Mouse (Mus musculus): ENCODE data around the gene Snx10. TPM values are rescaled to one million over a fixed set of nuclear protein-coding genes. Genes with fewer than 3 reads are reported as not detected.
"Not testable (repeated sequence)": the region's sequence is repeated elsewhere in the genome, so short reads cannot be mapped to it uniquely, and the experiment has no call there.

Snx10 gene
- 1.7 and 2.4 TPM in 2 replicates for polyA plus RNA-seq (2012; rRNA removed)

DNA sequence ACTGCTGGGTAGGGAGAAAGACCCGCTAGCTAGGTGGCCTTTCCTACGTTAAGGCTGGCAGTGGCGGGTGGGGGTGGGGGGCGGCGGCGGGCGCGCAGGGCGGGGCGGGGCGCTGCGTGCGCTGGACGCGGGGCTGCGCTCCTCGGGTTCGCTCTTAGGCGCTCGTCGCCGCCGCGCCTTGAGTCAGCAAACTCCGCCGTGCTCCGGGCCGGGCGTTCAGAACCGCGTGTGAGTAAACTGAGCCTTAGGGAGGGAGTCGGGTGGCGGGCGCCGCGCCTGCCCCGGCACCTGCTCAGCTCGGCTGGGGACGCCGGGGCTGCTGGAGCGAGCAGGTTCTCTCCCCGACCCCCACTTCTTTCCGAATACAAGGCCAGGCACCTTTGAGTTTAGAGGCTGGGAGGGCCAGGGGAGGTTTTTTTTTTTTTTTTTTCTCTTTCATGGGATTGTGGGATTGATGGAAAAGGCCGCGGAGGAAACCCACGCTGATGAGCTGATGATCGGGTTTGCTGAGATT lies at the start of gene Snx10:
TSS of gene Snx10 (plus strand) at position 95 of the 514 bp plus-strand sequence.
- peak in 1 of 2 experiments; percentile 11 for DNase-seq (ENCODE audit: low read depth in 1 of 2, low spot score in 2 of 2)
- Histone ChIP-seq H3K27ac (ENCODE audit: insufficient read depth, low read length) (peak within 1 kb of the TSS; percentile 54), H3K4me3 (ENCODE audit: extremely low read depth, insufficient read depth, insufficient read length) (peak within 1 kb of the TSS; percentile 74), H3K4me1 (ENCODE audit: control insufficient read depth, insufficient read depth, insufficient read length) (no peaks in the 10 kb centered on the region; the same call in 1 of the 2 replicates), H3K36me3 (ENCODE audit: control insufficient read depth, insufficient read depth, low read length) (no peaks in the 10 kb centered on the region), H3K27me3 (ENCODE audit: control insufficient read depth, insufficient read depth, low read length) (peaks cover 4% of the 10 kb centered on the region; the same call in 1 of the 2 replicates)
- TF ChIP-seq CTCF (IDR thresholded peaks at IDR 0.05; ENCODE audit: extremely low read depth, insufficient read depth, insufficient read length, insufficient replicate concordance) = no peak
- no peak for TF ChIP-seq POLR2A (IDR thresholded peaks at IDR 0.05; ENCODE audit: low read depth, low read length)
- under 1% methylated on average over 47 of the region's 47 CpGs for WGBS

DNA sequence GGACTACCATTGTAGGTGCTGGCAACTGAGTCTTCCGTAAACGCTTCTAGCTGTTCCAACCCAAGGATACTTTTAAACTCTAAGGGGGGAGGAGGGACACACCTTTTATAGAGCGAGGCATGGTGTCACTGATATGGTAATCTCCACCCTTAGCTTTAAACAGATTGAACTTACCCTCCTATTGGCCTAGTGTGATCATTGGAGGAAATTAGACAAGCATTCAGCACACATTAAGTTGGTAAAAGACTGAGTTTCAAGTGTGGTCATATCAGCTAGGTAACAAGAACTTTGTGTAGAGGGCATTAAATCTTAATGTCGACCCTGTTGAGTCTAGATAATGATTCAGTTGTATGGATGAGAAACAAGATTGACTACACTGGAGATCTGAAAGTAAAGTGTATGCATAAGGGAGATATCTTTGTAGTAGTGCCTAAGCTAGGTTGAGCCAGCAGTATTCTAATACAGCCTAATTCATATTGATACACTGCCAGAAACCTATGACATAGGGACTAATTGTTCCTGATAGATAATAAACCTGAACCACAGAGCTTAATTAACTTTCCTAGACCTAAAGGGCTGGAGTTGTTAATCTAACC lies 44.5 kb upstream of the Snx10 start:
- DNase-seq (ENCODE audit: low read depth in 1 of 2, low spot score in 2 of 2) = no peak
- H3K4me1 ChIP-seq (ENCODE audit: control insufficient read depth, insufficient read depth, insufficient read length) = no peaks in the 10 kb centered on the region
- H3K27ac ChIP-seq (ENCODE audit: insufficient read depth, low read length) = no peak overlapping the region
- TF ChIP-seq CTCF (IDR thresholded peaks at IDR 0.05; ENCODE audit: extremely low read depth, insufficient read depth, insufficient read length, insufficient replicate concordance) (no peak), POLR2A (IDR thresholded peaks at IDR 0.05; ENCODE audit: low read depth, low read length) (no peak)
- H3K36me3 ChIP-seq (ENCODE audit: control insufficient read depth, insufficient read depth, low read length) = peaks cover 43% of the 10 kb centered on the region
- WGBS = 87% methylated on average over 4 of the region's 4 CpGs
- H3K27me3 ChIP-seq (ENCODE audit: control insufficient read depth, insufficient read depth, low read length) = no peaks in the 10 kb centered on the region
- no peak overlapping the region for H3K4me3 ChIP-seq (ENCODE audit: extremely low read depth, insufficient read depth, insufficient read length)

DNA sequence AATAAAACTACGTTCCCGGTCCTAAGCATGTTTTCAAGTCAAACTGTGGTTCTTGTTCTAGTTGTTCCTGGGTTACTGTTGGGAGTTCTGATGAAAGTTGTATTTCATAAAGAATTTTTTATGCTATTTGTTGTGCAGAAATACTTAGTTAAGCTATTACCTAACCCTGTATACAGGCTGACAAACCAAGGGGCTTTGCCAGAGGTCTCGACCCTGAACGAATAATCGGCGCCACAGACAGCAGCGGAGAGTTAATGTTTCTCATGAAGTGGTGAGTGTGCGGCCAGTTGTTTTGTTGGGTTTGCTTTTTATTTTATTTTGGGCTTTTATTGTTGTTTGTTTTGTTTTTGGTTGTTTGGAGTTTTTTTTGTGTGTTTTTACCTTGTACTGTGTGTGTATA lies 42.2 kb upstream of the Snx10 start:
- Histone ChIP-seq H3K4me1 (ENCODE audit: control insufficient read depth, insufficient read depth, insufficient read length) (no peaks in the 10 kb centered on the region), H3K36me3 (ENCODE audit: control insufficient read depth, insufficient read depth, low read length) (peaks cover 34% of the 10 kb centered on the region), H3K27ac (ENCODE audit: insufficient read depth, low read length) (no peak overlapping the region), H3K27me3 (ENCODE audit: control insufficient read depth, insufficient read depth, low read length) (no peaks in the 10 kb centered on the region), H3K4me3 (ENCODE audit: extremely low read depth, insufficient read depth, insufficient read length) (no peak overlapping the region)
- TF ChIP-seq POLR2A (IDR thresholded peaks at IDR 0.05; ENCODE audit: low read depth, low read length) (no peak), CTCF (IDR thresholded peaks at IDR 0.05; ENCODE audit: extremely low read depth, insufficient read depth, insufficient read length, insufficient replicate concordance) (no peak)
- DNase-seq (ENCODE audit: low read depth in 1 of 2, low spot score in 2 of 2) = no peak
- 95% methylated on average over 8 of the region's 8 CpGs for WGBS

DNA sequence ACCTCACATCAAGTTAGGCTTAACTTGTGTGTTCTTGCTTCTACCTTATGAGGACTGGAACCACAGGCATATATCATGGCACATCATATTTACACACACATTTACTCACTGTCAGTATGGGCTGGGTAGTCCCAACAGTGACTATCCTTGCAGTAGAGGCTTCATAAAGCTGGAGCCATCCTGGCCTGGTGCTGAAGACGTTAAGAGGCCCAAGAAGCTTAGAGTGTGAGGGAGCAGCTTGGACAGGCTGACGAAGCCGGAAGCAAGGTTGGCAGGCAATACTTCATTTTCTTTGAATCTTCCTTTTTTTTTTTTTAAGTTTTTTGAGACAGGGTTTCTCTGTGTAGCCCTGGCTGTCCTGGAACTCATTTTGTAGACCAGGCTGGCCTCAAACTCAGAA lies 39.8 kb upstream of the Snx10 start:
- Histone ChIP-seq H3K27ac (ENCODE audit: insufficient read depth, low read length) (no peak overlapping the region), H3K36me3 (ENCODE audit: control insufficient read depth, insufficient read depth, low read length) (peaks cover 28% of the 10 kb centered on the region), H3K4me3 (ENCODE audit: extremely low read depth, insufficient read depth, insufficient read length) (no peak overlapping the region), H3K27me3 (ENCODE audit: control insufficient read depth, insufficient read depth, low read length) (no peaks in the 10 kb centered on the region), H3K4me1 (ENCODE audit: control insufficient read depth, insufficient read depth, insufficient read length) (no peaks in the 10 kb centered on the region)
- DNase-seq (ENCODE audit: low read depth in 1 of 2, low spot score in 2 of 2) = no peak
- no peak for TF ChIP-seq POLR2A (IDR thresholded peaks at IDR 0.05; ENCODE audit: low read depth, low read length)
- no peak for TF ChIP-seq CTCF (IDR thresholded peaks at IDR 0.05; ENCODE audit: extremely low read depth, insufficient read depth, insufficient read length, insufficient replicate concordance)
- 94% methylated on average over 3 of the region's 3 CpGs for WGBS

DNA sequence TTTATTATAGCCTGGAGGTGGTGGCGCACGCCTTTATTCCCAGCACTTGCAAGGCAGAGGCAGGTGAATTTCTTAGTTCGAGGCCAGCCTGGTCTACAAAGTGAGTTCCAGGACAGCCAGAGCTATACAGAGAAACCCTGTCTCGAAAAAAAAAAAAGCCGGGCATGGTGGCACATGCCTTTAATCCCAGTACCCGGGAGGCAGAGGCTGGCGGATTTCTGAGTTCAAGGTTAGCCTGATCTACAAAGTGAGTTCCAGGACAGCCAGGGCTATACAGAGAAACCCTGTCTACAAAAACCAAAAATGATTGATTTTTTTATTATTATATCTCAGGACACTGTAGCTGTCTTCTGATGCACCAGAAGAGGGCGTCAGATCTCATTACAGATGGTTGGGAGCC lies 39.1 kb upstream of the Snx10 start:
- not testable (repeated sequence) for H3K27ac ChIP-seq (ENCODE audit: insufficient read depth, low read length); DNase-seq (ENCODE audit: low read depth in 1 of 2, low spot score in 2 of 2); H3K27me3 ChIP-seq (ENCODE audit: control insufficient read depth, insufficient read depth, low read length); H3K4me1 ChIP-seq (ENCODE audit: control insufficient read depth, insufficient read depth, insufficient read length); H3K4me3 ChIP-seq (ENCODE audit: extremely low read depth, insufficient read depth, insufficient read length)
- 94% methylated on average over 8 of the region's 8 CpGs for WGBS
- H3K36me3 ChIP-seq (ENCODE audit: control insufficient read depth, insufficient read depth, low read length) = peaks cover 21% of the 10 kb centered on the region

DNA sequence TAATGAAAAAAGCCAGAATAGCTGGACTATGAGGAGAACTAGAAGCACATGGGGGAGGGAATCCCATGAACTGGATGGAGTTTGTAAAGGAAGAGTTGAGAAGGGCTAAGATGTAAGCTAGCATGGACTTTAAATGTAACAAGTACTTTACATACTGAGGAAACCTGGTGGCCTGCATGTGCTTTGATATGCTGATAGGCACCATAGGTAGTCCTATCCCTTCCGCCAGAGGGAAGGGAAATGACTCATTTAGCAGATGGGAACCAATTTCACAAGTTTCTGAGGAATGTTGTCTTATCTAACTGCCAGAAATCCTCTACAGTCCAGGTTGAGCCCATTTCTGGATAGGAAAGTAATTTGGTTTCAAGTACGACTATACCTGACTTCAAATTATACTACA lies 38.1 kb upstream of the Snx10 start:
- TF ChIP-seq POLR2A (IDR thresholded peaks at IDR 0.05; ENCODE audit: low read depth, low read length) (no peak), CTCF (IDR thresholded peaks at IDR 0.05; ENCODE audit: extremely low read depth, insufficient read depth, insufficient read length, insufficient replicate concordance) (no peak)
- 71% methylated on average over 2 of the region's 2 CpGs for WGBS
- no peak for DNase-seq (ENCODE audit: low read depth in 1 of 2, low spot score in 2 of 2)
- Histone ChIP-seq H3K27ac (ENCODE audit: insufficient read depth, low read length) (no peak overlapping the region), H3K27me3 (ENCODE audit: control insufficient read depth, insufficient read depth, low read length) (no peaks in the 10 kb centered on the region), H3K4me3 (ENCODE audit: extremely low read depth, insufficient read depth, insufficient read length) (no peak overlapping the region), H3K4me1 (ENCODE audit: control insufficient read depth, insufficient read depth, insufficient read length) (no peaks in the 10 kb centered on the region), H3K36me3 (ENCODE audit: control insufficient read depth, insufficient read depth, low read length) (peaks cover 16% of the 10 kb centered on the region)

DNA sequence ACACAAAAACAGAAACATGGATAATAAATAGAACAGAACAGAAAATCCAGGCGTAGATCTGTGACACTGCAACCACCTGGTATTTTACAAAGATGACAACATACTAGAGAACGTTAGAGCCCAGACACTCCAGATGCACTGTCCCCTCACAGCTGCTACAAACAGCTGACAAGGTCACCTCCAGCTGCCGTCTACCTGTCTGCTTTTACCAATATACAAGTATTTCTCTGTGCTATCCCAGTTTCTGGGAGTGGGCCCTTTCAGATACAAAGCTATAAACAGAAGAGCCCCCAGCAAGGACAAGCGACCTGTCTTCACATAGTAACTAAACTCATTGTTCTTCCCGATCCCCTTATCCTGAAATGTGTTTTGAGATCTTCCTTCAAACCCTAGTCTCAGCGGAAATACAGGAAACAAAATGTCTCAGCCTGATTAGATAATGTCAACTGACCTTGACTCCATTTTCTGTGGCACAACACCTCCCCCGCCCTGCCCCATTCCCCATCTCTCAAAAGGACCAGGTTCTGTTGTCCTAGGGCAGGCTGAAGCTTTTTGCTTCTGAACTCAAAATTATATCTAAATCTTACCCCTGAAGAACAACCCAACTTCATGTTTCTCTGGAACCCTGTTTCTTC lies 37.5 kb upstream of the Snx10 start:
- no peak for DNase-seq (ENCODE audit: low read depth in 1 of 2, low spot score in 2 of 2)
- 65% methylated on average over 7 of the region's 7 CpGs for whole genome bisulfite sequencing
- Histone ChIP-seq H3K4me3 (ENCODE audit: extremely low read depth, insufficient read depth, insufficient read length) (no peak overlapping the region), H3K27ac (ENCODE audit: insufficient read depth, low read length) (no peak overlapping the region), H3K36me3 (ENCODE audit: control insufficient read depth, insufficient read depth, low read length) (peaks cover 12% of the 10 kb centered on the region), H3K27me3 (ENCODE audit: control insufficient read depth, insufficient read depth, low read length) (no peaks in the 10 kb centered on the region), H3K4me1 (ENCODE audit: control insufficient read depth, insufficient read depth, insufficient read length) (no peaks in the 10 kb centered on the region)
- TF ChIP-seq CTCF (IDR thresholded peaks at IDR 0.05; ENCODE audit: extremely low read depth, insufficient read depth, insufficient read length, insufficient replicate concordance) (no peak), POLR2A (IDR thresholded peaks at IDR 0.05; ENCODE audit: low read depth, low read length) (no peak)
